8 mouse cellular contexts compared by ENCODE assay signal in the genomic region with DNA sequence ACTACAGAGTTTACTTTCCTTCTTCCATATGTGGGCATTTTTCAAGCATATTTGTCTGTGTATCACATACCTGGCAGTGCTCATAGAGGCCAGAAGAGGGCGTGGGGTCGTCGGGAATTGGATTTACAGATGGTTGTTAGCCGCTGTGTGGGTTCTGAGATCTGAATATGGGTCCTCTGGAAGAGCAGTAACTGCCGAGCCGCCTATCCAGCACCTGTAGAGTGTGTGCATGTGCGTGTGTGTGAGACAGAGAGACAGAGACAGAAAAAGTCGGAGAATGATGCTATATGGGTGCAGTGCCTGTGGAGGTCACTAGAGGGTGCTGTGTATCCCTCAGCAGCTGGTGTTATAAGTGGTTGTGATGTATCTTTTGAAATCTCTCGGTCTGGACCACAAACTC. TPM values are rescaled to one million over a fixed set of nuclear protein-coding genes. Genes with fewer than 3 reads are reported as not detected.
DNase-seq lines count a peak whose midpoint lies in the region; ATAC-seq and TF ChIP-seq lines count a peak whose summit lies in the region.

No protein-coding gene starts in this region.

- H3K27me3 ChIP-seq in heart, embryonic 16.5 days (ENCODE audit: control insufficient read depth, insufficient read depth, low read length): no peaks in the 10 kb centered on the region
- H3K27me3 ChIP-seq in stomach, postnatal 0 days (ENCODE audit: control insufficient read depth, insufficient read depth, low read length): no peaks in the 10 kb centered on the region

- no peak for DNase-seq in frontal cortex, postnatal 14 days (ENCODE audit: low spot score in 2 of 2)
- DNase-seq in layer of hippocampus, postnatal 10 days (ENCODE audit: low spot score in 2 of 2): peak; percentile 52 to 55
- DNase-seq in stomach, postnatal 0 days (ENCODE audit: low spot score): peak; percentile 61

- no peak overlapping the region for H3K4me3 ChIP-seq in cortical plate, adult 2 months (ENCODE audit: insufficient read depth, low read length)
- H3K4me3 ChIP-seq in heart, embryonic 16.5 days (ENCODE audit: low read length): no peak overlapping the region
- no peak overlapping the region for H3K4me3 ChIP-seq in stomach, postnatal 0 days (ENCODE audit: low read depth, low read length)

- H3K9me3 ChIP-seq in heart, embryonic 16.5 days (replicated peaks; ENCODE audit: control insufficient read depth, low read length): peaks cover 4% of the 10 kb centered on the region; the same call in 1 of the 2 replicates
- no peaks in the 10 kb centered on the region for H3K9me3 ChIP-seq in stomach, postnatal 0 days (ENCODE audit: control insufficient read depth, low read length)

- H3K9ac ChIP-seq in heart, embryonic 16.5 days (ENCODE audit: low read length): no peak overlapping the region
- H3K9ac ChIP-seq in stomach, postnatal 0 days (ENCODE audit: low read length): no peak overlapping the region

- 19% methylated on average over 9 of the region's 9 CpGs for WGBS in heart, embryonic 16.5 days
- 18% methylated on average over 9 of the region's 9 CpGs for WGBS in stomach, postnatal 0 days

- TF ChIP-seq CTCF in cortical plate, adult 2 months (IDR thresholded peaks at IDR 0.05; ENCODE audit: extremely low read depth, insufficient read depth, low read length): peak; percentile 74
- peak; percentile 83 for TF ChIP-seq CTCF in stomach, postnatal 0 days (IDR thresholded peaks at IDR 0.05; ENCODE audit: low read depth)

- TF ChIP-seq POLR2A in cortical plate, adult 2 months (IDR thresholded peaks at IDR 0.05; ENCODE audit: extremely low read depth, insufficient read depth, low read length): no peak

- peak overlapping the region; percentile 37 for H3K4me2 ChIP-seq in heart, embryonic 16.5 days (ENCODE audit: low read depth, low read length)
- H3K4me2 ChIP-seq in stomach, postnatal 0 days (replicated peaks; ENCODE audit: low read depth): no peak overlapping the region

- peak; percentile 22; the same call in 1 of the 2 replicates for ATAC-seq in frontal cortex, adult (ENCODE audit: low TSS enrichment)
- peak; percentile 48 for ATAC-seq in CD4-positive, CD25-positive, alpha-beta regulatory T cell, adult 4 months
- no peak for ATAC-seq in heart, embryonic 16.5 days (replicated peaks; ENCODE audit: extremely low read depth, insufficient read depth, low FRiP score)
- ATAC-seq in megakaryocyte, adult 5-6 weeks (ENCODE audit: poor library complexity, severe bottlenecking): peak; percentile 70
- peak; percentile 45 for ATAC-seq in stomach, postnatal 0 days (ENCODE audit: low FRiP score, low TSS enrichment)

- H3K36me3 ChIP-seq in heart, embryonic 16.5 days (ENCODE audit: control insufficient read depth, insufficient read depth): 0 out of 2 replicates have a peak, but pooled peaks cover 3% of the 10 kb centered on the region
- H3K36me3 ChIP-seq in stomach, postnatal 0 days (ENCODE audit: control insufficient read depth, insufficient read depth, low read length): no peaks in the 10 kb centered on the region

- H3K4me1 ChIP-seq in cortical plate, adult 2 months (ENCODE audit: control insufficient read depth, insufficient read depth, low read length): no peaks in the 10 kb centered on the region
- peaks cover 3% of the 10 kb centered on the region; the same call in 1 of the 2 replicates for H3K4me1 ChIP-seq in heart, embryonic 16.5 days (ENCODE audit: control insufficient read depth, insufficient read depth, low read length)
- H3K4me1 ChIP-seq in stomach, postnatal 0 days (replicated peaks; ENCODE audit: control insufficient read depth, insufficient read depth): no peaks in the 10 kb centered on the region

- TF ChIP-seq EP300 in stomach, postnatal 0 days (optimal IDR thresholded peaks at IDR 0.05): no peak

- H3K27ac ChIP-seq in cortical plate, adult 2 months (ENCODE audit: insufficient read depth, low read length): no peak overlapping the region
- no peak overlapping the region for H3K27ac ChIP-seq in heart, embryonic 16.5 days (ENCODE audit: low read length)
- H3K27ac ChIP-seq in stomach, postnatal 0 days (replicated peaks): 0 out of 2 replicates have a peak overlapping the region, but pooled peaks have one; percentile 40

RNA-seq across cellular contexts. Expression of a gene that starts 0.9 kb away (rescaled TPM):
- polyA plus RNA-seq in CD4-positive, CD25-positive, alpha-beta regulatory T cell, adult 4 months (2017; shearing (Covaris generic)): 10 to 100 TPM; 51.9 to 57.3 TPM
- polyA plus RNA-seq in cortical plate, adult 2 months (2012; rRNA removed): 232 and 245 TPM in 2 replicates
- 41.8 and 48.5 TPM in 2 replicates for polyA plus RNA-seq in heart, embryonic 16.5 days (2015; fragmentation: Nextera tagmentation; extraction: Ambion mirVana)
- total RNA-seq in layer of hippocampus, postnatal 10 days (2021): 100 to 1,000 TPM; 154 to 155 TPM
- total RNA-seq in megakaryocyte, adult 5-6 weeks (2015): 30.6 and 45.3 TPM in 2 replicates
- 19.1 and 24.0 TPM in 2 replicates for total RNA-seq in megakaryocyte, adult 5-6 weeks (2017)
- polyA plus RNA-seq in stomach, postnatal 0 days (2015; fragmentation: Nextera tagmentation; extraction: Ambion mirVana): 110 and 118 TPM in 2 replicates

RNA-seq across cellular contexts. Expression of a gene that starts 29.3 kb away (rescaled TPM):
- not detected for polyA plus RNA-seq in CD4-positive, CD25-positive, alpha-beta regulatory T cell, adult 4 months (2017; shearing (Covaris generic))
- polyA plus RNA-seq in cortical plate, adult 2 months (2012; rRNA removed): 0.06 TPM in 1 of 2 replicates, not detected in the other
- not detected in 2 replicates for polyA plus RNA-seq in heart, embryonic 16.5 days (2015; fragmentation: Nextera tagmentation; extraction: Ambion mirVana)
- total RNA-seq in layer of hippocampus, postnatal 10 days (2021): not detected
- total RNA-seq in megakaryocyte, adult 5-6 weeks (2015): 0.16 and 0.30 TPM in 2 replicates
- total RNA-seq in megakaryocyte, adult 5-6 weeks (2017): 0.24 and 0.84 TPM in 2 replicates
- 0.05 TPM in 1 of 2 replicates, not detected in the other for polyA plus RNA-seq in stomach, postnatal 0 days (2015; fragmentation: Nextera tagmentation; extraction: Ambion mirVana)

RNA-seq across cellular contexts. Expression of a gene that starts 34.3 kb away (rescaled TPM):
- not detected for polyA plus RNA-seq in CD4-positive, CD25-positive, alpha-beta regulatory T cell, adult 4 months (2017; shearing (Covaris generic))
- polyA plus RNA-seq in cortical plate, adult 2 months (2012; rRNA removed): 0.25 and 0.36 TPM in 2 replicates
- not detected in 2 replicates for polyA plus RNA-seq in heart, embryonic 16.5 days (2015; fragmentation: Nextera tagmentation; extraction: Ambion mirVana)
- 1 to 10 TPM; 1.2 to 1.6 TPM for total RNA-seq in layer of hippocampus, postnatal 10 days (2021)
- not detected in 2 replicates for total RNA-seq in megakaryocyte, adult 5-6 weeks (2015)
- total RNA-seq in megakaryocyte, adult 5-6 weeks (2017): not detected in 2 replicates
- polyA plus RNA-seq in stomach, postnatal 0 days (2015; fragmentation: Nextera tagmentation; extraction: Ambion mirVana): 0.06 and 0.15 TPM in 2 replicates

RNA-seq across cellular contexts. Expression of a gene that starts 48.9 kb away (rescaled TPM):
- 100 to 1,000 TPM; 147 to 207 TPM for polyA plus RNA-seq in CD4-positive, CD25-positive, alpha-beta regulatory T cell, adult 4 months (2017; shearing (Covaris generic))
- polyA plus RNA-seq in cortical plate, adult 2 months (2012; rRNA removed): 44.0 and 44.1 TPM in 2 replicates
- polyA plus RNA-seq in heart, embryonic 16.5 days (2015; fragmentation: Nextera tagmentation; extraction: Ambion mirVana): 38.6 and 46.6 TPM in 2 replicates
- 10 to 100 TPM; 42.4 to 44.8 TPM for total RNA-seq in layer of hippocampus, postnatal 10 days (2021)
- 93.8 and 97.0 TPM in 2 replicates for total RNA-seq in megakaryocyte, adult 5-6 weeks (2015)
- total RNA-seq in megakaryocyte, adult 5-6 weeks (2017): 87.1 and 107 TPM in 2 replicates
- 14.2 and 16.1 TPM in 2 replicates for polyA plus RNA-seq in stomach, postnatal 0 days (2015; fragmentation: Nextera tagmentation; extraction: Ambion mirVana)

RNA-seq across cellular contexts. Expression of a gene that starts 49.7 kb away (rescaled TPM):
- polyA plus RNA-seq in CD4-positive, CD25-positive, alpha-beta regulatory T cell, adult 4 months (2017; shearing (Covaris generic)): 10 to 100 TPM; 13.9 to 23.3 TPM
- 36.2 and 38.5 TPM in 2 replicates for polyA plus RNA-seq in cortical plate, adult 2 months (2012; rRNA removed)
- polyA plus RNA-seq in heart, embryonic 16.5 days (2015; fragmentation: Nextera tagmentation; extraction: Ambion mirVana): 28.4 and 33.7 TPM in 2 replicates
- total RNA-seq in layer of hippocampus, postnatal 10 days (2021): 10 to 100 TPM; 40.2 to 45.1 TPM
- 169 and 170 TPM in 2 replicates for total RNA-seq in megakaryocyte, adult 5-6 weeks (2015)
- 204 and 225 TPM in 2 replicates for total RNA-seq in megakaryocyte, adult 5-6 weeks (2017)
- polyA plus RNA-seq in stomach, postnatal 0 days (2015; fragmentation: Nextera tagmentation; extraction: Ambion mirVana): 36.4 and 41.7 TPM in 2 replicates

Comparison
In these comparisons a context has a peak if more than half of its experiments do, and no peak if none do; other contexts are left out.
1. DNase-seq: peak in layer of hippocampus, postnatal 10 days (2 of 2) and stomach, postnatal 0 days (single experiment); none in frontal cortex, postnatal 14 days (0 of 2).